Mouse (Mus musculus) hindbrain, embryonic 15.5 days (tissue): ENCODE data around the gene Myef2. TPM values are rescaled to one million over a fixed set of nuclear protein-coding genes. Genes with fewer than 3 reads are reported as not detected.
A peak's percentile ranks its signal among the peaks of the same experiment; 100 is the strongest.

ENCODE experiments used
- ATAC-seq: fragments of 200-750 bp; cut with Nextera tagmentation; 2 replicates; pipeline ENCODE4 v1.8.0; 2017; ENCODE audit warnings: low read depth, moderate number of reproducible peaks, moderate TSS enrichment; ENCODE audit not compliant: low FRiP score
- H3K27ac ChIP-seq: fragments of 300-500 bp; sonication (generic); replicated peaks from 2 replicates; pipeline ENCODE4 v1.5.1; 2015; ENCODE audit warnings: mild to moderate bottlenecking, inconsistent platforms
- H3K27me3 ChIP-seq: fragments of 300-500 bp; sonication (generic); 2 replicates; pipeline ENCODE4 v1.6.1; 2015; ENCODE audit warnings: control low read depth, inconsistent platforms
- H3K36me3 ChIP-seq: fragments of 300-500 bp; sonication (generic); 2 replicates; pipeline ENCODE4 v1.6.1; 2015; ENCODE audit warnings: control low read depth, inconsistent platforms
- H3K4me1 ChIP-seq: fragments of 300-500 bp; sonication (generic); replicated peaks from 2 replicates; pipeline ENCODE4 v1.6.1; 2015; ENCODE audit warnings: control low read depth, inconsistent platforms
- H3K4me2 ChIP-seq: fragments of 300-500 bp; sonication (generic); 2 replicates; pipeline ENCODE4 v1.6.1; 2015; ENCODE audit warnings: moderate library complexity, mild to moderate bottlenecking, inconsistent platforms
- H3K4me3 ChIP-seq: fragments of 300-500 bp; sonication (generic); 2 replicates; pipeline ENCODE4 v1.5.1; 2015; ENCODE audit warnings: mild to moderate bottlenecking, inconsistent platforms
- H3K9ac ChIP-seq: fragments of 300-500 bp; sonication (generic); 2 replicates; pipeline ENCODE4 v1.6.1; 2015; ENCODE audit warnings: inconsistent platforms
- H3K9me3 ChIP-seq: fragments of 300-500 bp; sonication (generic); 2 replicates; pipeline ENCODE4 v1.6.1; 2016; ENCODE audit warnings: control low read depth, inconsistent platforms
- WGBS: fragments of 180-500 bp; shearing (Covaris S2); methylation state at CpG from one replicate; pipeline ENCODE4 v1.1.7; 2015; 5-methylcytosine and 5-hydroxymethylcytosine counted together
- polyA plus RNA-seq: library from polyadenylated mRNA; unstranded; fragments of >200 nt; fragmentation: Nextera tagmentation; extraction: Ambion mirVana; gene quantifications from 2 replicates; pipeline ENCODE4 v1.2.1, GENCODE M21; 2015

Myef2 gene
- 181 and 187 TPM in 2 replicates for polyA plus RNA-seq

GRCm38 (mm10) chr2:125123477-125123852, at the start of gene Myef2:
Myef2 (minus strand) TSS chr2:125123661.
- under 1% methylated on average over 43 of the region's 48 CpGs for WGBS
- Histone ChIP-seq H3K4me1 (peaks cover 27% of the 10 kb centered on the region), H3K27me3 (no peaks in the 10 kb centered on the region), H3K4me2 (peak within 1 kb of the TSS; percentile 74), H3K27ac (peak within 1 kb of the TSS; percentile 96), H3K4me3 (peak within 1 kb of the TSS; percentile 84), H3K9ac (peak within 1 kb of the TSS; percentile 97), H3K36me3 (no peaks in the 10 kb centered on the region), H3K9me3 (no peaks in the 10 kb centered on the region)
- ATAC-seq: peak; percentile 83

- Histone ChIP-seq H3K4me3 (no peak overlapping the region), H3K36me3 (no peaks in the 10 kb centered on the region), H3K9me3 (no peaks in the 10 kb centered on the region), H3K27me3 (no peaks in the 10 kb centered on the region), H3K9ac (no peak overlapping the region), H3K27ac (no peak overlapping the region), H3K4me2 (no peak overlapping the region), H3K4me1 (no peaks in the 10 kb centered on the region)
- WGBS: 34% methylated on average over 4 of the region's 4 CpGs
- no peak for ATAC-seq
These were observed 38.6 kb upstream of the Myef2 start for GRCm38 (mm10) chr2:125162012-125162470.

- H3K27me3 ChIP-seq: no peaks in the 10 kb centered on the region
- WGBS: 31% methylated on average over 2 of the region's 2 CpGs
- H3K4me2 ChIP-seq: no peak overlapping the region
- no peak overlapping the region for H3K9ac ChIP-seq
- H3K4me3 ChIP-seq: no peak overlapping the region
- no peak for ATAC-seq
- no peaks in the 10 kb centered on the region for H3K9me3 ChIP-seq
- H3K4me1 ChIP-seq: peaks cover 4% of the 10 kb centered on the region; the same call in 1 of the 2 replicates
- no peak overlapping the region for H3K27ac ChIP-seq
- H3K36me3 ChIP-seq: no peaks in the 10 kb centered on the region
These were observed 32.0 kb upstream of the Myef2 start for GRCm38 (mm10) chr2:125155504-125155903.

DNA sequence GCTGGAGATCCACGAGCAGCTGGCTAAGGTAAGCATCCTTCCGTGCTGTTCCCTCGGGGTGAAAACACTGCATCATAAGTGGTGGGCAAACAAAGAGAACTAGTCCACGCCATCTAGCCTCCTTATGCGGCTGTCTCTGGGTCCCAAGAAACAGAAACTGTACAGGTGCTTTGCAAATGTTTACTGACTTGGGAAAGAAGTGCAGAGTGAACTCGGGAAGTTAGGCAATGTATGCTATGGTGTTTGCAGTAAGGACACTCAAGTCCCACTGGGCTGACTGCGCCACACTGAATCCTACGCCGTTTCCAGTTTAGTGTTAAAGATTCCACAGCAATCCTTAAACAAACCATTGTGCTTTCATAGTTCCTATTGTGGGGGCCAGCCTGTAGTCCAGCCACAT, 30.8 kb upstream of the Myef2 start:
- Histone ChIP-seq H3K27ac (no peak overlapping the region), H3K36me3 (no peaks in the 10 kb centered on the region), H3K4me2 (no peak overlapping the region), H3K9me3 (no peaks in the 10 kb centered on the region), H3K27me3 (no peaks in the 10 kb centered on the region), H3K4me1 (peaks cover 4% of the 10 kb centered on the region; the same call in 1 of the 2 replicates), H3K4me3 (no peak overlapping the region), H3K9ac (no peak overlapping the region)
- 78% methylated on average over 9 of the region's 9 CpGs for WGBS
- ATAC-seq: no peak

- H3K4me3 ChIP-seq: no peak within 1 kb of the TSS
- H3K27ac ChIP-seq: no peak within 1 kb of the TSS
- H3K9me3 ChIP-seq: no peaks in the 10 kb centered on the region
- H3K9ac ChIP-seq: no peak within 1 kb of the TSS
- H3K36me3 ChIP-seq: no peaks in the 10 kb centered on the region
- ATAC-seq: no peak
- H3K4me2 ChIP-seq: no peak within 1 kb of the TSS
- H3K27me3 ChIP-seq: no peaks in the 10 kb centered on the region
- WGBS: 90% methylated on average over 6 of the region's 6 CpGs
- H3K4me1 ChIP-seq: peaks cover 4% of the 10 kb centered on the region; the same call in 1 of the 2 replicates
These were observed 28.9 kb upstream of the Myef2 start, which contains the start of gene Slc12a1 for GRCm38 (mm10) chr2:125152388-125152787. Slc12a1 (plus strand) TSS chr2:125152505.

- ATAC-seq: no peak
- Histone ChIP-seq H3K9ac (no peak overlapping the region), H3K9me3 (no peaks in the 10 kb centered on the region), H3K4me2 (no peak overlapping the region), H3K4me3 (no peak overlapping the region), H3K27me3 (no peaks in the 10 kb centered on the region), H3K27ac (no peak overlapping the region), H3K4me1 (no peaks in the 10 kb centered on the region), H3K36me3 (no peaks in the 10 kb centered on the region)
These were observed 18.9 kb upstream of the Myef2 start for GRCm38 (mm10) chr2:125142336-125142735.

DNA sequence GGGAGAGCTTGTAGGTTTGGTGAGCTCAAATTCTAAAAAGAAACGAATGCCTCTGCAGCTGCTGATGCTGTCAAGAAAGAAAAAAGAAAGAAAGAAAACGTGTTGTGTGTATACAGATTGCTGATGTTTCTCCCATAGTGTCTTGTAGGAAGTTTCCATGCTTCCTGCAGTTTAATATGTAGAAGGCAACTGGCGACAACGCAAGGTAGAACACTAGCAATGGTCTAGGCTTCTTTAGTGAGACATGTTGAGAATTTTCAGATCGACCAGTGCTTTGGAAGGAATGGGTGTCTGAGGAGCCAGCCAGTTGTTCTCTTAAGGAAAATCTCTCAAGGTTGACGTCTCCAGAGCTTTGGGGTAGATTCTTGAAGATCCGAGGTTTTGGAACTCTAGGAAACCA, 13.4 kb upstream of the Myef2 start:
- Histone ChIP-seq H3K4me1 (0 out of 2 replicates have a peak, but pooled peaks cover 7% of the 10 kb centered on the region), H3K9me3 (no peaks in the 10 kb centered on the region), H3K4me2 (peak overlapping the region; percentile 72), H3K36me3 (no peaks in the 10 kb centered on the region), H3K27ac (peak overlapping the region; percentile 87), H3K27me3 (no peaks in the 10 kb centered on the region), H3K9ac (peak overlapping the region; percentile 46), H3K4me3 (peak overlapping the region; percentile 49)
- ATAC-seq: no peak
- WGBS: 26% methylated on average over 7 of the region's 7 CpGs

DNA sequence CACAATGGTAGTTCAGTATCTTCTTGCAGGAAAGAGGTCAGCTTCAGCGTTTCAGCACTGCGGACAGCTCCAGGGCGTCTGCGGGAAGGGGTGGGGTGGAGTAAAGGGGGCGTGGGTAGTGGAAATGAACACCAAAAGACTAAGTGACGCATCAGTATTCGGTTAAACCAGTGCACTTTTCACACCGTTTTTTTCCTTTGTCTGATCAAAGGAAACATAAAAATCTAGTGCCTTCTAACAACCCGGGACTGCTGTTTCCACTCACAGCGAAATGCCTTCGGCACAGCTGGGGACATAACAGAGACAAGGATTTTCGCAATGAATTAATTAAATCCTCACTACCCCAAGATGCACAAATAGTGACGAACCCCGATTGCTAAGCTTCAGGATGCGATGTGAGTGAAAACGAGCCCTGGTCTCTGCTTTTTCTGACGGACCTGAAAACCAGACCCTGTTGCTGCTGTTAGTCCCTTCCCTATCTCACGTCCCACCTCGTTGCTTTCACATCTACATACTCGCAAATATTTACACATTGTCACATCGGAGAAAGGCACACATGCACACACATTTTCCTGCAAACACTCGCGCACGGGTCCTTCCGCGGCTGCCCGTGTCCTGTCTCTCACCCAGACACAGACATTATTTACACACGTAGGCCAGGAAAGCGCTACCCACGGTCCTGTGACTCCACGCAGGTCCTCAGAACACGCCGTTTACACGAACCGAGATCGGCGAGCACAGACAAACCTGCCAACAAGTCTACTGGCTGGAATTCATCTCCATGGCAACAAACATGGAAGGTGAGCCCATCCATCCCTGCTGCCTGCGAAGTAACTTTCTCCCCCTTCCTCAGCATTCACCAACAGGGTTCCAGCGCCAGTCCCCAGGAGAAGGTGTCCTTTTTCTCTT, 12.7 kb upstream of the Myef2 start, which contains the start of gene Ctxn2:
Ctxn2 (plus strand) TSS at position 790 of the 909 bp plus-strand sequence.
- no peaks in the 10 kb centered on the region for H3K36me3 ChIP-seq
- peak within 1 kb of the TSS; percentile 87 for H3K27ac ChIP-seq
- peak; percentile 81 for ATAC-seq
- 0 out of 2 replicates have a peak, but pooled peaks cover 7% of the 10 kb centered on the region for H3K4me1 ChIP-seq
- H3K4me2 ChIP-seq: peak within 1 kb of the TSS; percentile 72
- no peaks in the 10 kb centered on the region for H3K9me3 ChIP-seq
- 1% methylated on average over 39 of the region's 39 CpGs for WGBS
- H3K9ac ChIP-seq: peak within 1 kb of the TSS; percentile 46
- H3K4me3 ChIP-seq: peak within 1 kb of the TSS; percentile 49
- H3K27me3 ChIP-seq: no peaks in the 10 kb centered on the region

DNA sequence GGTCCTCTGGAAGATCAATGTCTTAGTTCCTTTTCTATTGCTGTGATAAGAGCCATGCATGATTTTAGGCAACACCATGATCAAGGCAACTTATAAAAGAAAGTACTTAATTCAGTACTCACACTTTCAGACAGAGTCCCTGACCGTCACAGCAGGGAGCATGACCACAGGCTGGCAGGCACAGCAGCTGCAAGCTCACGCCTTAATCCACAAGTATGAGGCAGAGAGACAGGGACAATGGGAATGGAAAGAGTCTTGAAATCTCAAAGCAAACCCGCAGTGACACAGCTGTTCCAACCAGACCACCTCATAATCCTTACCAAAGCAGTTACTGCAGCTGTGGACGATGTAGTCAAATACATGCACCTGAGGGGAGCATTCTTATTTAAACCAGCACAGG, 10.7 kb upstream of the Myef2 start:
- H3K9ac ChIP-seq: no peak overlapping the region
- H3K4me3 ChIP-seq: no peak overlapping the region
- H3K4me2 ChIP-seq: no peak overlapping the region
- ATAC-seq: no peak
- H3K9me3 ChIP-seq: no peaks in the 10 kb centered on the region
- 35% methylated on average over 4 of the region's 4 CpGs for WGBS
- H3K4me1 ChIP-seq: 0 out of 2 replicates have a peak, but pooled peaks cover 7% of the 10 kb centered on the region
- H3K27me3 ChIP-seq: no peaks in the 10 kb centered on the region
- no peak overlapping the region for H3K27ac ChIP-seq
- H3K36me3 ChIP-seq: no peaks in the 10 kb centered on the region

- Histone ChIP-seq H3K9ac (no peak overlapping the region), H3K27me3 (no peaks in the 10 kb centered on the region), H3K27ac (no peak overlapping the region), H3K4me2 (no peak overlapping the region), H3K36me3 (no peaks in the 10 kb centered on the region), H3K4me3 (no peak overlapping the region), H3K9me3 (no peaks in the 10 kb centered on the region), H3K4me1 (peaks cover 4% of the 10 kb centered on the region)
- no peak for ATAC-seq
- WGBS: 89% methylated on average over 3 of the region's 3 CpGs
These were observed 3.3 kb upstream of the Myef2 start for GRCm38 (mm10) chr2:125126792-125127191.

DNA sequence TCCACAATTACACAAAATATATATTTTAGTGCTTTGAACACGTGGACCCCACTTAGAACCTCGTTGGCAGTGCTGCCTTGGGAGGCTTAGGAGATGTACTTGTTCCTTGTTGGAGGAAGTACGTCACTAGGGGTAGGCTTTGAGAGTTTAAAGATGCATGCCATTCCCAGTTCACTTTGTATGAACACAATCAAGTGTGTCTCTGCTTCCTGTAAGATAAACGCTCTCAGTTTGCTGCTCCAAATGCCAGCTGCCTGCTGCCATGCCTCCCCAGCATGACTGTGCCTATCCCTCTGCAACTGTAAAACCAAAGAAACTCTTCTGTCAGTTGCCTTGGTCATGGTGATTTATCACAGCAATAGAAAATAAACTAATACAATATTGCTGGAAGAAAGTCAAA, 2.4 kb upstream of the Myef2 start:
- H3K4me2 ChIP-seq: no peak overlapping the region
- no peak overlapping the region for H3K9ac ChIP-seq
- H3K27me3 ChIP-seq: no peaks in the 10 kb centered on the region
- no peaks in the 10 kb centered on the region for H3K9me3 ChIP-seq
- H3K36me3 ChIP-seq: no peaks in the 10 kb centered on the region
- no peak overlapping the region for H3K27ac ChIP-seq
- H3K4me1 ChIP-seq: peaks cover 13% of the 10 kb centered on the region
- WGBS: 30% methylated on average over 4 of the region's 4 CpGs
- no peak overlapping the region for H3K4me3 ChIP-seq
- ATAC-seq: no peak
